Mouse (Mus musculus) heart, postnatal 0 days (tissue): Measurements from ENCODE around the gene Tomm22.

Source experiments
- CTCF ChIP-seq: IDR thresholded peaks from 2 replicates; pipeline ENCODE4 v1.5.1; 2016; ENCODE audit warnings: antibody characterized with exemption, control low read depth, low read depth
- EP300 ChIP-seq: IDR thresholded peaks from 2 replicates; pipeline ENCODE4 v1.6.1; 2016; ENCODE audit warnings: antibody characterized with exemption, low read depth

DNA sequence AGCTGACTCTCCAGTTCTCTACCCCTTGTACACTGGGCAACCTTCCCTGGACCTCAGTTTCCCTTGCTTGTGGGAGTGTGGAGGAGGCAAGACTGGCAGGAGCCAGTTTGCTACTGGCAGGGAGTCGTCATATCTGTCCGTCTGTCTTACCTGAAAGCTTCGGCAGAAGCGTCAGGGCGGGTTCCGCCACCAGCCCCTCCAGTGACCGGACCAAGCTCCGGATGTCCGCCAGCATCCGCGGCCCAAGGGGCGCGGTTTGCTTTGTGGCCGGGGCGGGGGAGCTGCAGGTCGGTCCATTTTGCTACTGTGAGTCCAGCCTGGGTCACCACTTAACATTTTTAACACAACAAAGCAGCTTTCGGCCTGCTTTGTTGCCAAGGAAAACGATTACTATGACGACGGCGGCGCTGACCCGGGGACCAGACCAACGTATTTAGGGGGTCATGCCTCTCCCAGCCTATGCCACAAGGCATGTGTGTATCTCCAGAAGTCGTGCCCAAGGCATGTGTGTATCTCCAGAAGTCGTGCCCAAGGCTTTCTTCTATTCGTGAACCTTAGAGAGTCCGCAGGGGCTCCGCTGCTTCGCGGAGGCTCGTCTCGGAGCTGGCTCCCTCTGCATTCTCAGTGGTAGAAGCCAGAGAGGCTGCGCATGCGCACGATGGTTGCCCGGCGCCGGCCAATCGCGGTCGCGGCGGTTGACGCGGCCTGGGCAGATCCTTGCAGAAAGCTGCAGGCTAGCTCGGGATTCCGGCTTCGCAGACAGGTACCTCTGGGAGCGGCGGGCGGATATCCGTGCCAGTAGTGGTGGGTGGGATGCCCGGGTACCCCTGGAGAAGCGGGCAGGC, 11.9 kb upstream of the Tomm22 start, which contains the start of the genes Fam227a and Cby1:
- TF ChIP-seq CTCF (no peak), EP300 (no peak)
